Mouse (Mus musculus) liver, embryonic 14.5 days (tissue): Measurements from ENCODE around the gene Dcps.

Experiments used
- CTCF ChIP-seq: IDR thresholded peaks from 2 replicates; pipeline ENCODE4 v1.5.1; 2016; ENCODE audit warnings: antibody characterized with exemption, low read depth, control low read depth
- EP300 ChIP-seq: IDR thresholded peaks from 2 replicates; pipeline ENCODE4 v1.6.1; 2016; ENCODE audit warnings: antibody characterized with exemption, low read depth

- peak; percentile 61 for TF ChIP-seq CTCF
- TF ChIP-seq EP300, result no peak
These were observed 9.6 kb downstream of the Dcps start for GRCm38 (mm10) chr9:35166144-35166797.
